Mouse (Mus musculus) limb, embryonic 12.5 days (tissue): Measurements from ENCODE around the gene Jarid2. TPM values are rescaled to one million over a fixed set of nuclear protein-coding genes. Genes with fewer than 3 reads are reported as not detected.
"Not testable (repeated sequence)": the region's sequence is repeated elsewhere in the genome, so short reads cannot be mapped to it uniquely, and the experiment has no call there.

ENCODE experiments used
- ATAC-seq: fragments of 200-750 bp; cut with Nextera tagmentation; 2 replicates; pipeline ENCODE4 v1.8.0; 2017; ENCODE audit warnings: low read depth, moderate TSS enrichment; ENCODE audit not compliant: insufficient number of reproducible peaks, insufficient read depth, low FRiP score, low TSS enrichment
- H3K27ac ChIP-seq: fragments of 300-500 bp; sonication (generic); 2 replicates; pipeline ENCODE4 v1.5.1; 2016; ENCODE audit warnings: mild to moderate bottlenecking, moderate library complexity
- H3K27me3 ChIP-seq: fragments of 300-500 bp; sonication (generic); 2 replicates; pipeline ENCODE4 v1.6.1; 2016; ENCODE audit warnings: mild to moderate bottlenecking, moderate library complexity
- H3K36me3 ChIP-seq: fragments of 300-500 bp; sonication (generic); 2 replicates; pipeline ENCODE4 v1.6.1; 2016; ENCODE audit warnings: mild to moderate bottlenecking, moderate library complexity
- H3K4me1 ChIP-seq: fragments of 300-500 bp; sonication (generic); replicated peaks from 2 replicates; pipeline ENCODE4 v1.6.1; 2016
- H3K4me2 ChIP-seq: fragments of 300-500 bp; sonication (generic); 2 replicates; pipeline ENCODE4 v1.6.1; 2016; ENCODE audit warnings: mild to moderate bottlenecking, moderate library complexity
- H3K4me3 ChIP-seq: fragments of 300-500 bp; sonication (generic); replicated peaks from 2 replicates; pipeline ENCODE4 v1.5.1; 2016; ENCODE audit warnings: mild to moderate bottlenecking
- H3K9ac ChIP-seq: fragments of 300-500 bp; sonication (generic); replicated peaks from 2 replicates; pipeline ENCODE4 v1.6.1; 2016; ENCODE audit warnings: mild to moderate bottlenecking, moderate library complexity
- H3K9me3 ChIP-seq: fragments of 300-500 bp; sonication (generic); 2 replicates; pipeline ENCODE4 v1.6.1; 2016; ENCODE audit warnings: mild to moderate bottlenecking, moderate library complexity
- WGBS: fragments of 180-500 bp; shearing (Covaris S2); methylation state at CpG from one replicate; pipeline ENCODE4 v1.1.7; 2016; 5-methylcytosine and 5-hydroxymethylcytosine counted together
- polyA plus RNA-seq: library from polyadenylated mRNA; unstranded; fragments of >200 nt; fragmentation: Nextera tagmentation; extraction: Ambion mirVana; gene quantifications from 2 replicates; pipeline ENCODE4 v1.2.1, GENCODE M21; 2016

The Jarid2 gene
- polyA plus RNA-seq, 1 experiment from 2014 or later = 57.4 TPM

GRCm38 (mm10) chr13:44709747-44710480, 19.4 kb upstream of the Jarid2 start:
- Histone ChIP-seq H3K4me2 (no peak overlapping the region), H3K9ac (no peak overlapping the region), H3K4me3 (no peak overlapping the region), H3K36me3 (no peaks in the 10 kb centered on the region), H3K27ac (no peak overlapping the region), H3K27me3 (no peaks in the 10 kb centered on the region), H3K9me3 (no peaks in the 10 kb centered on the region), H3K4me1 (peaks cover 21% of the 10 kb centered on the region)
- no peak for ATAC-seq
- 63% methylated on average over 8 of the region's 8 CpGs for WGBS

- WGBS = 56% methylated on average over 5 of the region's 5 CpGs
- H3K4me3 ChIP-seq = no peak overlapping the region
- no peaks in the 10 kb centered on the region for H3K36me3 ChIP-seq
- peaks cover 21% of the 10 kb centered on the region for H3K4me1 ChIP-seq
- no peaks in the 10 kb centered on the region for H3K27me3 ChIP-seq
- ATAC-seq = no peak
- H3K9ac ChIP-seq = no peak overlapping the region
- no peak overlapping the region for H3K4me2 ChIP-seq
- H3K27ac ChIP-seq = 0 out of 2 replicates have a peak overlapping the region, but pooled peaks have one; percentile 35
- no peaks in the 10 kb centered on the region for H3K9me3 ChIP-seq
Measured at GRCm38 (mm10) chr13:44711062-44711461, 18.2 kb upstream of the Jarid2 start.

- ATAC-seq = no peak
- H3K4me2 ChIP-seq = no peak overlapping the region
- H3K36me3 ChIP-seq = no peaks in the 10 kb centered on the region
- H3K9me3 ChIP-seq = no peaks in the 10 kb centered on the region
- H3K4me1 ChIP-seq = peaks cover 21% of the 10 kb centered on the region
- no peak overlapping the region for H3K9ac ChIP-seq
- no peaks in the 10 kb centered on the region for H3K27me3 ChIP-seq
- 9% methylated on average over 1 of the region's 1 CpGs for WGBS
- H3K27ac ChIP-seq = no peak overlapping the region
- H3K4me3 ChIP-seq = no peak overlapping the region
Measured at GRCm38 (mm10) chr13:44711882-44712281, 17.4 kb upstream of the Jarid2 start.

GRCm38 (mm10) chr13:44715187-44715885, 13.9 kb upstream of the Jarid2 start:
- Histone ChIP-seq H3K27me3 (no peaks in the 10 kb centered on the region), H3K36me3 (no peaks in the 10 kb centered on the region), H3K4me1 (peaks cover 17% of the 10 kb centered on the region), H3K4me2 (no peak overlapping the region), H3K9me3 (no peaks in the 10 kb centered on the region), H3K4me3 (no peak overlapping the region), H3K9ac (no peak overlapping the region), H3K27ac (no peak overlapping the region)
- no peak for ATAC-seq
- 36% methylated on average over 10 of the region's 10 CpGs for WGBS

GRCm38 (mm10) chr13:44717838-44718237, 11.4 kb upstream of the Jarid2 start:
- 95% methylated on average over 9 of the region's 9 CpGs for WGBS
- no peak overlapping the region for H3K4me2 ChIP-seq

GRCm38 (mm10) chr13:44718465-44718864, 10.8 kb upstream of the Jarid2 start:
- not testable (repeated sequence) for H3K27ac ChIP-seq, H3K9ac ChIP-seq, H3K4me2 ChIP-seq, ATAC-seq, H3K4me3 ChIP-seq, H3K36me3 ChIP-seq, H3K27me3 ChIP-seq, H3K9me3 ChIP-seq, H3K4me1 ChIP-seq
- 95% methylated on average over 5 of the region's 5 CpGs for WGBS

More at GRCm38 (mm10) chr13:44717838-44718237, 11.4 kb upstream of the Jarid2 start:
- ATAC-seq = no peak
- H3K27me3 ChIP-seq = no peaks in the 10 kb centered on the region
- no peaks in the 10 kb centered on the region for H3K4me1 ChIP-seq
- H3K4me3 ChIP-seq = no peak overlapping the region
- H3K36me3 ChIP-seq = no peaks in the 10 kb centered on the region
- no peaks in the 10 kb centered on the region for H3K9me3 ChIP-seq
- no peak overlapping the region for H3K27ac ChIP-seq
- H3K9ac ChIP-seq = no peak overlapping the region

- no peaks in the 10 kb centered on the region for H3K4me1 ChIP-seq
- 64% methylated on average over 1 of the region's 1 CpGs for WGBS
- H3K9me3 ChIP-seq = no peaks in the 10 kb centered on the region
- no peak overlapping the region for H3K4me3 ChIP-seq
- H3K4me2 ChIP-seq = no peak overlapping the region
- H3K36me3 ChIP-seq = no peaks in the 10 kb centered on the region
- no peaks in the 10 kb centered on the region for H3K27me3 ChIP-seq
- ATAC-seq = no peak
- no peak overlapping the region for H3K9ac ChIP-seq
- no peak overlapping the region for H3K27ac ChIP-seq
Measured at GRCm38 (mm10) chr13:44720094-44720493, 9.2 kb upstream of the Jarid2 start.

GRCm38 (mm10) chr13:44721891-44722547, 7.3 kb upstream of the Jarid2 start:
- ATAC-seq = no peak

GRCm38 (mm10) chr13:44723522-44723921, 5.8 kb upstream of the Jarid2 start:
- H3K9ac ChIP-seq, H3K4me1 ChIP-seq, H3K9me3 ChIP-seq, H3K27ac ChIP-seq, H3K36me3 ChIP-seq, H3K4me3 ChIP-seq, H3K4me2 ChIP-seq, ATAC-seq, H3K27me3 ChIP-seq: not testable (repeated sequence)
- 87% methylated on average over 9 of the region's 9 CpGs for WGBS

More at GRCm38 (mm10) chr13:44721891-44722547, 7.3 kb upstream of the Jarid2 start:
- Histone ChIP-seq H3K4me1 (no peaks in the 10 kb centered on the region), H3K4me2 (no peak overlapping the region), H3K9ac (no peak overlapping the region), H3K4me3 (no peak overlapping the region), H3K36me3 (no peaks in the 10 kb centered on the region), H3K9me3 (no peaks in the 10 kb centered on the region), H3K27ac (no peak overlapping the region), H3K27me3 (no peaks in the 10 kb centered on the region)
- 87% methylated on average over 5 of the region's 5 CpGs for WGBS

GRCm38 (mm10) chr13:44728145-44728880, 961 bp upstream of the Jarid2 start:
- Histone ChIP-seq H3K36me3 (no peaks in the 10 kb centered on the region), H3K9me3 (no peaks in the 10 kb centered on the region), H3K4me1 (peaks cover 14% of the 10 kb centered on the region), H3K4me2 (no peak overlapping the region), H3K27me3 (no peaks in the 10 kb centered on the region), H3K4me3 (no peak overlapping the region), H3K27ac (no peak overlapping the region), H3K9ac (no peak overlapping the region)
- ATAC-seq = no peak
- WGBS = 41% methylated on average over 1 of the region's 1 CpGs
